Mouse (Mus musculus) midbrain, postnatal 0 days (tissue): Measurements from ENCODE around the gene Foxn3. TPM values are rescaled to one million over a fixed set of nuclear protein-coding genes. Genes with fewer than 3 reads are reported as not detected.

Source experiments
- ATAC-seq: fragments of 200-750 bp; cut with Nextera tagmentation; 2 replicates; pipeline ENCODE4 v1.8.0; 2017; ENCODE audit warnings: moderate number of reproducible peaks, mild to moderate bottlenecking, moderate TSS enrichment, moderate library complexity; ENCODE audit not compliant: low FRiP score
- DNase-seq: peaks from one replicate; pipeline ENCODE4 v3.0.0-alpha.2; 2015; ENCODE audit warnings: low spot score
- H3K27ac ChIP-seq: fragments of 300-500 bp; sonication (generic); 2 replicates; pipeline ENCODE4 v1.5.1; 2014; ENCODE audit warnings: low read depth, mild to moderate bottlenecking, low read length, mixed read lengths
- H3K27me3 ChIP-seq: fragments of 300-500 bp; sonication (generic); 2 replicates; pipeline ENCODE4 v1.6.1; 2014; ENCODE audit warnings: low read length, control low read depth, mixed read lengths; ENCODE audit not compliant: insufficient read depth
- H3K36me3 ChIP-seq: fragments of 300-500 bp; sonication (generic); 2 replicates; pipeline ENCODE4 v1.6.1; 2014; ENCODE audit warnings: low read length, control low read depth, mixed read lengths; ENCODE audit not compliant: insufficient read depth
- H3K4me1 ChIP-seq: fragments of 300-500 bp; sonication (generic); 2 replicates; pipeline ENCODE4 v1.6.1; 2014; ENCODE audit warnings: mild to moderate bottlenecking, control low read depth, antibody characterized with exemption, low read length, mixed read lengths; ENCODE audit not compliant: insufficient read depth
- H3K4me2 ChIP-seq: fragments of 300-500 bp; sonication (generic); 2 replicates; pipeline ENCODE4 v1.6.1; 2014; ENCODE audit warnings: low read depth, mild to moderate bottlenecking, low read length, mixed read lengths; ENCODE audit not compliant: poor library complexity, severe bottlenecking
- H3K4me3 ChIP-seq: fragments of 300-500 bp; sonication (generic); 2 replicates; pipeline ENCODE4 v1.5.1; 2014; ENCODE audit warnings: low read depth, mild to moderate bottlenecking, low read length, moderate library complexity
- H3K9ac ChIP-seq: fragments of 300-500 bp; sonication (generic); replicated peaks from 2 replicates; pipeline ENCODE4 v1.6.1; 2014; ENCODE audit warnings: mild to moderate bottlenecking, low read length, moderate library complexity, mixed read lengths; ENCODE audit not compliant: poor library complexity, severe bottlenecking
- H3K9me3 ChIP-seq: fragments of 300-500 bp; sonication (generic); 2 replicates; pipeline ENCODE4 v1.6.1; 2016; ENCODE audit warnings: low read length, control low read depth
- CTCF ChIP-seq: IDR thresholded peaks from 2 replicates; pipeline ENCODE4 v1.5.1; 2016; ENCODE audit warnings: antibody characterized with exemption, mild to moderate bottlenecking
- WGBS: fragments of 180-500 bp; shearing (Covaris S2); extraction: QIAGEN DNeasy Blood & Tissue Kit; methylation state at CpG from one replicate; pipeline ENCODE4 v1.1.7; 2014; 5-methylcytosine and 5-hydroxymethylcytosine counted together
- polyA plus RNA-seq: library from polyadenylated mRNA; unstranded; fragments of >200 nt; fragmentation: Nextera tagmentation; extraction: Ambion mirVana; gene quantifications from 2 replicates; pipeline ENCODE4 v1.2.1, GENCODE M21; 2015
- total RNA-seq: library from RNA; depleted of rRNA; stranded (reverse); fragments of >200 nt; gene quantifications from 2 replicates; pipeline ENCODE4 v1.2.3, GENCODE M21; 2014

Foxn3 gene
- total and polyA plus RNA-seq, 2 experiments from 2014 or later = 38.9 to 72.7 TPM

DNA sequence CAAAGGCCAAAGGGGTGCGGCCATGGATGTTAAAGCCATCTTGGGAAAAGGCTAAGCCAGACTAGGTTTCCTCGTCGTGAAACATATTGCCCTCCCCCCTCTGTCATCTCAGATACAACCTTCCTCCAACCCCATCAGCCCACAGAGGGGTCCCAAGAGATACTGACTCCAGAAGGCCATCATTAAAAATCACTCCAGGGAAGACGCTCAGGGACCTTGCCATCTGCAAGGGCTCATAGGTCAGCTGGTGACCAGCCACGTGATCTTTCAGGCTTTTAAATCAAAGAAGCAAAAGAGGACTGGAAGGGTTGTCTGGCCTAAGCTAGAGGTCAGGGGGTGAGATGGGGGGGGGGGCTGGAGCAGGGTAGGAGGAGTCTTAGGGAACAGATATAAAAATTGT is 34.4 kb downstream of the Foxn3 start:
- Histone ChIP-seq H3K4me1 (peaks cover 3% of the 10 kb centered on the region; the same call in 1 of the 2 replicates), H3K4me2 (no peak overlapping the region), H3K27me3 (no peaks in the 10 kb centered on the region), H3K27ac (no peak overlapping the region), H3K4me3 (no peak overlapping the region), H3K9me3 (no peaks in the 10 kb centered on the region), H3K36me3 (no peaks in the 10 kb centered on the region), H3K9ac (no peak overlapping the region)
- WGBS = 68% methylated on average over 5 of the region's 5 CpGs
- ATAC-seq = no peak
- TF ChIP-seq CTCF = no peak
- DNase-seq = no peak

DNA sequence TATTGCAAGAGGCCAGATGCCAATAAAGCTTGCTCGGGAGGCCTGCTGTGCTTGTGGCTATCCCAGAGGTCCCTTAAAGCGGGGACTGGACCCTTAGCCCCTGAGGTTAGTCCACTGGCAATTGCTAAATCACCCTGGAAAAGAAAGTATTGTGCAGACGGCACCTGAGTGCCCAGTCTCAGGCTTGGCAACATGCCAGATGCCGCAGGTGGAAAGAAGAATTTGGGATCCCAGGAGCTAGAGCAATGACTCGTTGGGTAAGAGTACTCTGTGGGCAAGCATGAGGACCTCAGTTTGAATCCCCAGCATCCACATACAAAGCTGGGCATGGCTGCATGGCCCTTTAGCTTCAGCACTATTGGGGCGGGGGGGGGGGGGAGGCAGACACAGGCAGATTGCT is 35.9 kb downstream of the Foxn3 start:
- Histone ChIP-seq H3K27ac (no peak overlapping the region), H3K9ac (no peak overlapping the region), H3K4me3 (no peak overlapping the region), H3K4me1 (peaks cover 3% of the 10 kb centered on the region; the same call in 1 of the 2 replicates), H3K4me2 (no peak overlapping the region), H3K27me3 (no peaks in the 10 kb centered on the region), H3K36me3 (no peaks in the 10 kb centered on the region), H3K9me3 (no peaks in the 10 kb centered on the region)
- WGBS = 71% methylated on average over 6 of the region's 6 CpGs
- ATAC-seq = no peak
- DNase-seq = no peak
- no peak for TF ChIP-seq CTCF

DNA sequence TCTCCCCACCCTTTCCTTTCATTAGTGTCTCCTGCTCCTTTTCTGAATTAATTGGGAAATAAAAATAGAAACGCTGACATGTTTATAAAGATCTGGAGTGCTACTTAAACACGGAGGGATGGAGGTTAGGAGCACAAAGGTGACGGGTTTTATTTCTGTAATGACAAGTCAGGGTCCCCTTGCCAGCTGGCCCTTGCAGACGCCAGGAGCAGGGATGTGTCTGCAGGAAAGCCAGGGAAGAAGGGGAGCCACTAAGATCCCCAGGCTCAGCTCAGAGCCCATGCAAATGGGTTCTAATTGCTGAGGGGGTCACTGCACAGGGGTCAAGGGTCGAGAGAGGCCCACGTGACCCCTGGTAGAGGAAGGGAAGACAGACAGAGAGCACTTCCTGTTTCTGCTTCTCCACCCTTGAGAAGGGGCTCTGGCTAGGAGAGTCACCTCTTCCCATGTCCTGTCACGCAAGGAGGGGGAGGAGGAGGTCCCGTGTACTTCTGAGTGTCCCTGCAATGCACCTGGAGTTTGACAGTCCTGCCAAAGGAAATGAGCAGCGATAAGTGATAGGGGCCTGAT is 36.7 kb downstream of the Foxn3 start:
- Histone ChIP-seq H3K4me2 (no peak overlapping the region), H3K36me3 (no peaks in the 10 kb centered on the region), H3K4me3 (no peak overlapping the region), H3K27ac (no peak overlapping the region), H3K4me1 (peaks cover 3% of the 10 kb centered on the region; the same call in 1 of the 2 replicates), H3K27me3 (no peaks in the 10 kb centered on the region), H3K9ac (no peak overlapping the region), H3K9me3 (no peaks in the 10 kb centered on the region)
- WGBS = 67% methylated on average over 9 of the region's 9 CpGs
- no peak for ATAC-seq
- TF ChIP-seq CTCF = no peak
- DNase-seq = no peak

DNA sequence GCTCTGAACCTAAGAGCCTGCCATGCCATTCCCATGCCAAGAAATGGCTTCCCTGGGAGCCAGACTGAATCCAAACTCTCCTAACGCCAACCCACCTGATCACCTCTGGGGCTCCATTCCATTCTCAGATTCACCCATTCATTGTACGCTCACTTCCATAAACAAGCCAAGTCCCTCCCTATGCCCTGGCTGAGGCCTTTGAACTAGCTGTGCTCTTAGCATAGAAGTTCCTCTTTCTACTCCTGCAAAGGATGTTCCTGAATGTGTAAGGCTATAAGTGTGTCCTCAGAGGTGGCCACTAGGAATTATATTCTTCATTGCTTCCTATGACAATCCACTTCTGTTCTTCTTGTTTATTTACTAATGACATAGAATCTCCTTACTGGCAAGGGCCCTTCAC is 40.5 kb downstream of the Foxn3 start:
- no peak for TF ChIP-seq CTCF
- DNase-seq (no peak), ATAC-seq (no peak)
- 77% methylated on average over 2 of the region's 2 CpGs for WGBS
- H3K36me3 ChIP-seq = no peaks in the 10 kb centered on the region
- H3K4me3 ChIP-seq = no peak overlapping the region
- no peak overlapping the region for H3K9ac ChIP-seq
- H3K27me3 ChIP-seq = no peaks in the 10 kb centered on the region
- H3K9me3 ChIP-seq = no peaks in the 10 kb centered on the region
- no peak overlapping the region for H3K27ac ChIP-seq
- H3K4me2 ChIP-seq = no peak overlapping the region
- H3K4me1 ChIP-seq = no peaks in the 10 kb centered on the region

DNA sequence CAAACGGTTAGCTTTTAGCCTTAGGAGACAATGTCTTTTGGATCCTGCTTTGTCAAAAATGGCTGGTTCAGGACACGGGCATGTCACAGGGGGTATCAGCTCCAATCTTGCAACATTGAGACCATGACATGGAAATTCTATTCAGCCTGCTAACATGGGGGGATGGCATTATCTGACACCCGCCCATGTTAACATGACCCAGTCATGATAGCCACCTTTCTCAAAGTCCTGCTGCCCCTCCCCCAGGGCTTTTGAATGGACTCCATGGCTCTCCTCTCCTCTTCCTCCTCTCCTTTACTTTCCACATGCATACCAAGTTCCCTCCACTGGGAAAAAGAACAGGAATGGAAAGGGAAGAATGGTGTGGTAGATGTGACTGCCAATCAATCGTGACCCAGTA is 43.5 kb downstream of the Foxn3 start:
- no peaks in the 10 kb centered on the region for H3K4me1 ChIP-seq
- H3K36me3 ChIP-seq = no peaks in the 10 kb centered on the region
- no peak for DNase-seq
- H3K27me3 ChIP-seq = no peaks in the 10 kb centered on the region
- no peak for TF ChIP-seq CTCF
- no peak overlapping the region for H3K27ac ChIP-seq
- H3K4me3 ChIP-seq = no peak overlapping the region
- no peak overlapping the region for H3K9ac ChIP-seq
- no peak overlapping the region for H3K4me2 ChIP-seq
- no peaks in the 10 kb centered on the region for H3K9me3 ChIP-seq
- ATAC-seq = no peak
- 75% methylated on average over 4 of the region's 4 CpGs for WGBS

DNA sequence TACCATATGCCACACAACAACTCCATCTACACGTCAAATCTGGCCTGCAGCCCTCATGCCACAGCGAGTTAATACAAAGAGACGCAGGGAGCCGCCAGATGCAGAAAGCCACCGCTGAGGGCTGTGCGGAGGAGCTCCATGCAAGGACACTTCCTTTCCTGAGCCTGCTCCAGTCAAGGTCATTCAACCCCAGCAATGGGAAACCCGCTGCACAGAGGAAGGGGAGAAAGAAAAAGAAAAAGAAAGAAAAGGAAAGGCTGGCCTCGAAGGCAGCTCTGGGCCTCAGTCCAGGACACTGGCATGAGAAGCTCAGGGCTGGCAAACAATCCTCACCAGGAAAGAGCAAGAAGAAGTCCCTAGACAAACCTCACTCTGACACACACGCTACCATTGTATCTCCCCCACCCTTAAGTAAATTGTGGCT is 44.2 kb downstream of the Foxn3 start:
- no peaks in the 10 kb centered on the region for H3K9me3 ChIP-seq
- ATAC-seq (0 out of 2 replicates have a peak, but pooled peaks have one; percentile 44), DNase-seq (peak; percentile 76)
- H3K4me1 ChIP-seq = no peaks in the 10 kb centered on the region
- no peak overlapping the region for H3K9ac ChIP-seq
- peak overlapping the region; percentile 21; the same call in 1 of the 2 replicates for H3K27ac ChIP-seq
- H3K27me3 ChIP-seq = no peaks in the 10 kb centered on the region
- H3K36me3 ChIP-seq = no peaks in the 10 kb centered on the region
- 31% methylated on average over 9 of the region's 9 CpGs for WGBS
- no peak for TF ChIP-seq CTCF
- no peak overlapping the region for H3K4me2 ChIP-seq
- no peak overlapping the region for H3K4me3 ChIP-seq
